Mouse (Mus musculus): ENCODE measurements around the gene Stab2. TPM values are rescaled to one million over a fixed set of nuclear protein-coding genes. Genes with fewer than 3 reads are reported as not detected.

The Stab2 gene
- total and polyA plus RNA-seq, 3 experiments: 0.09 TPM; not detected in 2

DNA sequence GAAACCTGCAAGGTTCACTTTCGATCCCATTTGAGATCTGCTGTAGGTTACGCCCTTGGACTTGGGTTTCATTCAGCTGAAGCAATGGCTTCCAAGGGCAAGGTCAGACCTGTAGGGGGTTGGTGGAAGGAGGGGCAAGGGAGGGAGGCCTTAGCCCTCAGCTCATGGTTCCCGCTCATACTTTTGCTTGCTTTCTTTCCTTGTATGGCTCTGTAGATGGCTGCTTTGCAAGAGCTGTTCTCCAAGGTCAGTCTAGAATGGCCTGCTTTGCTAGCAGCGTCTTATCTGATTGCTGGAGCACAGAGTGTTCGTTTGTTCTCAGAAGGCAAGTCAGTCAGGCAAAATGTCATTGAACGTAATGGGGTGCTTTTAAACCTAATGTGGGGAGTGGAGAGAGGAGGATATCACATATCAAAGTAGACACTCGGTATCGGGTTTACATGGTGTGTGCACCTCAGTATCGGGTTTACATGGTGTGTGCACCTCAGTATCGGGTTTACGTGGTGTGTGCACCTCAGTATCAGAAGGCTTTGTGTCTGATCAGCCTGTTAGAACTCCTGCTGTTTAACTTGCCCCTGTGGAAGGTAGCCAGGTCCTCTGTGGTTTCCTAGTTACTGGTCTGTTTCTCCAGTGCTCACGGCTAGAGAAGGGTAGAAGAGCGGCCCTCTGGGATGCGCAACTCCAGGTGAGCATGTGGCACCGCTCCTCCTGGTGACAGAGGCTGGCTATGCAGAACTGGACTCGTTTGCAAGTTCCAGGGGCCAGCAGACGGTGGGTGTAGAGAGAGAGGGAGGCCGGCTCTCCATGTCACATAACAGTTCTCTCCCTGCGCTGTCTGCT lies 193.3 kb downstream of the Stab2 start:
- in situ Hi-C loops (cut with MboI; ENCODE audit: low pct_ligation_motif_present, low pct_unique_long_range_greater_than_20kb, low sequenced_read_pairs): no loop called here
- Histone ChIP-seq H3K4me2 (ENCODE audit: insufficient read depth, low read depth, poor library complexity, severe bottlenecking) (no peak overlapping the region), H3K4me1 (ENCODE audit: control insufficient read depth in 1 of 2, insufficient read depth in 2 of 2) (peaks cover 0 to 11% of the 10 kb centered on the region in 2 experiments; a peak in 2 of 4 replicates), H3K9ac (ENCODE audit: insufficient read depth, low read depth) (no peak overlapping the region), H3K4me3 (replicated peaks in 1 of 3; ENCODE audit: low read depth in 2 of 3, low read length in 2 of 3, poor library complexity in 1 of 3) (no peak overlapping the region), H3K27ac (ENCODE audit: insufficient read depth, low read depth) (no peak overlapping the region), H3K36me3 (replicated peaks in 1 of 2; ENCODE audit: control insufficient read depth in 1 of 2, insufficient read depth in 1 of 2, low read length in 1 of 2) (peaks cover 29 to 94% of the 10 kb centered on the region in 2 experiments), H3K79me2 (replicated peaks; ENCODE audit: control insufficient read depth, extremely low read depth, insufficient read depth, poor library complexity, severe bottlenecking) (no peaks in the 10 kb centered on the region), H3K27me3 (replicated peaks) (no peaks in the 10 kb centered on the region), H3K9me3 (replicated peaks; ENCODE audit: low read length) (no peaks in the 10 kb centered on the region)
- TF ChIP-seq TBP (conservative IDR thresholded peaks at IDR 0.05; ENCODE audit: low read depth, low read length) (no peak), USF2 (conservative IDR thresholded peaks at IDR 0.05; ENCODE audit: low read depth, low read length) (no peak), CHD2 (IDR thresholded peaks at IDR 0.05; ENCODE audit: low read length) (no peak), CHD1 (IDR thresholded peaks at IDR 0.05; ENCODE audit: low read depth, low read length) (no peak), USF1 (IDR thresholded peaks at IDR 0.05; ENCODE audit: low read depth, low read length) (no peak), ETS1 (conservative IDR thresholded peaks at IDR 0.05; ENCODE audit: low read depth, low read length) (no peak), MAZ (IDR thresholded peaks at IDR 0.05; ENCODE audit: low read depth, low read length) (no peak)
- dilution Hi-C loops (cut with MboI; ENCODE audit: extremely low pct_ligation_motif_present, extremely low pct_unique_long_range_greater_than_20kb, low sequenced_read_pairs): no loop called here
- DNase-seq (ENCODE audit: extremely low read depth): no peak

DNA sequence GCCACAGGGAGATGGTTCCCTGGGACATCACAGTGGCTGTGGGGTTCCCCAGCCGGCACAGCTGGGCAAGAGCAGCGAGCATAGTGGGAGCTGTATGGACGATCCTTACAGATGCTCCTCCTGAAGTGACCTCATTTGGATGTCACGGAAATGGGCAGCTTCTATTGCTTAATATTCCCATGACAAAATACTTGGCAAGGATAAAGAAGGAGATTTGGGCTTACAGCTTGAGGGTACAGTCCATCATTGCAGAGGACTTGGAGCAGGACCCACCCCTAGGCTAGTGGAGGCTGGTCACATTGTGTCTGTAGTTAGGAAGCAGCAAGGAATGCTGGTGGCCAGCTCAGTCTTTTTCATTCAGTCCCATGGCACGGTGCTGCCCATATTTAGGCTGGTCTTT lies 197.2 kb downstream of the Stab2 start:
- in situ Hi-C loops (cut with MboI; ENCODE audit: low pct_ligation_motif_present, low pct_unique_long_range_greater_than_20kb, low sequenced_read_pairs): no loop called here

DNA sequence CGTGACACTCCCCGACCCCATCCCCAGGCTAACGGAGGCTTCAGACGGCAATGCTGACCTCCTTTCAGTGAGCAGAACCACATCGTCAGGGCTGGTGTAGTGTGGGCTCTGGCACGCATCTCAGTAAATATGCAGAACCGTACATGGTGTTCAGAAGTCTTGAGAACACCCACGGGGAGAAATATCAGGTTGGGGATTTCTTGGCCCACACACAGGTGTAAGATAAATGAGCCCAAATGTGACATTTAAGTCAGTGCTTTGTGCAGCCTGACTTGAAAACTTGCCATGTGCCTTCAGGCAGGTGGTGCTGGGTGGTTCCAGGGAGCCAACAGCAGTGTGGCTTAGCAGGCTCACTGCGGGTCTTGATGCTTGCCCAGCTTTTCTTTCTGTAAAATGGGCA lies 197.8 kb downstream of the Stab2 start:
- no peaks in the 10 kb centered on the region for H3K27me3 ChIP-seq (replicated peaks)
- no peaks in the 10 kb centered on the region for H3K9me3 ChIP-seq (replicated peaks; ENCODE audit: low read length)
- no peaks in the 10 kb centered on the region for H3K79me2 ChIP-seq (replicated peaks; ENCODE audit: control insufficient read depth, extremely low read depth, insufficient read depth, poor library complexity, severe bottlenecking)
- no peak overlapping the region for H3K27ac ChIP-seq (ENCODE audit: insufficient read depth, low read depth)
- peaks cover 16 to 90% of the 10 kb centered on the region in 2 experiments for H3K36me3 ChIP-seq (replicated peaks in 1 of 2; ENCODE audit: control insufficient read depth in 1 of 2, insufficient read depth in 1 of 2, low read length in 1 of 2)
- no peak overlapping the region for H3K9ac ChIP-seq (ENCODE audit: insufficient read depth, low read depth)
- dilution Hi-C loops (cut with MboI; ENCODE audit: extremely low pct_ligation_motif_present, extremely low pct_unique_long_range_greater_than_20kb, low sequenced_read_pairs) (no loop called here), in situ Hi-C loops (cut with MboI; ENCODE audit: low pct_ligation_motif_present, low pct_unique_long_range_greater_than_20kb, low sequenced_read_pairs) (no loop called here)
- H3K4me3 ChIP-seq (replicated peaks in 1 of 3; ENCODE audit: low read depth in 2 of 3, low read length in 2 of 3, poor library complexity in 1 of 3): no peak overlapping the region
- no peak overlapping the region for H3K4me2 ChIP-seq (ENCODE audit: insufficient read depth, low read depth, poor library complexity, severe bottlenecking)
- no peak for DNase-seq (ENCODE audit: extremely low read depth)
- TF ChIP-seq USF1 (IDR thresholded peaks at IDR 0.05; ENCODE audit: low read depth, low read length) (no peak), SIN3A (IDR thresholded peaks at IDR 0.05; ENCODE audit: low read length) (no peak), CHD1 (IDR thresholded peaks at IDR 0.05; ENCODE audit: low read depth, low read length) (no peak)
- H3K4me1 ChIP-seq (ENCODE audit: control insufficient read depth in 1 of 2, insufficient read depth in 2 of 2): peaks cover 0 to 17% of the 10 kb centered on the region in 2 experiments; a peak in 2 of 4 replicates

More for the DNA sequence above, 197.2 kb downstream of the Stab2 start:
- no peaks in the 10 kb centered on the region for H3K9me3 ChIP-seq (replicated peaks; ENCODE audit: low read length)
- H3K36me3 ChIP-seq (replicated peaks in 1 of 2; ENCODE audit: control insufficient read depth in 1 of 2, insufficient read depth in 1 of 2, low read length in 1 of 2): peaks cover 16 to 93% of the 10 kb centered on the region in 2 experiments
- DNase-seq (ENCODE audit: extremely low read depth): no peak
- TF ChIP-seq POLR2A (IDR thresholded peaks at IDR 0.05; ENCODE audit: low read depth, low read length): no peak
- no peak for TF ChIP-seq RCOR1 (conservative IDR thresholded peaks at IDR 0.05; ENCODE audit: low read depth, low read length)
- no peak for TF ChIP-seq MAZ (IDR thresholded peaks at IDR 0.05; ENCODE audit: low read depth, low read length)
- TF ChIP-seq SMC3 (IDR thresholded peaks at IDR 0.05; ENCODE audit: low read depth, low read length): no peak
- no peak for TF ChIP-seq ZNF384 (IDR thresholded peaks at IDR 0.05; ENCODE audit: low read depth, low read length)
- TF ChIP-seq PAX5 (IDR thresholded peaks at IDR 0.05; ENCODE audit: low read length): no peak
- no peak overlapping the region for H3K27ac ChIP-seq (ENCODE audit: insufficient read depth, low read depth)
- H3K79me2 ChIP-seq (replicated peaks; ENCODE audit: control insufficient read depth, extremely low read depth, insufficient read depth, poor library complexity, severe bottlenecking): no peaks in the 10 kb centered on the region
- no peak overlapping the region for H3K4me3 ChIP-seq (replicated peaks in 1 of 3; ENCODE audit: low read depth in 2 of 3, low read length in 2 of 3, poor library complexity in 1 of 3)
- H3K4me1 ChIP-seq (ENCODE audit: control insufficient read depth in 1 of 2, insufficient read depth in 2 of 2): peaks cover 0 to 20% of the 10 kb centered on the region in 2 experiments; a peak in 2 of 4 replicates
- H3K9ac ChIP-seq (ENCODE audit: insufficient read depth, low read depth): no peak overlapping the region
- H3K27me3 ChIP-seq (replicated peaks): no peaks in the 10 kb centered on the region
- dilution Hi-C loops (cut with MboI; ENCODE audit: extremely low pct_ligation_motif_present, extremely low pct_unique_long_range_greater_than_20kb, low sequenced_read_pairs): no loop called here
- H3K4me2 ChIP-seq (ENCODE audit: insufficient read depth, low read depth, poor library complexity, severe bottlenecking): no peak overlapping the region
